Mouse (Mus musculus) bone marrow, adult 2 months (tissue): ENCODE measurements around the gene Zdhhc14. TPM values are rescaled to one million over a fixed set of nuclear protein-coding genes. Genes with fewer than 3 reads are reported as not detected.

Experiments
- H3K27ac ChIP-seq: fragments of 200-500 bp; 2 replicates; pipeline ENCODE4 v1.5.1; 2012; ENCODE audit warnings: low read depth, mild to moderate bottlenecking, control low read depth, inconsistent platforms, low read length; ENCODE audit not compliant: control insufficient read depth, poor library complexity, insufficient read depth
- H3K4me1 ChIP-seq: fragments of 200-500 bp; 2 replicates; pipeline ENCODE4 v1.6.1; 2011; ENCODE audit warnings: low read length; ENCODE audit not compliant: control insufficient read depth, insufficient read depth
- H3K4me3 ChIP-seq: fragments of 200-500 bp; replicated peaks from 2 replicates; pipeline ENCODE3; 2011; ENCODE audit warnings: mild to moderate bottlenecking, low read depth, low read length, control low read depth; ENCODE audit not compliant: control insufficient read depth
- CTCF ChIP-seq: fragments of 200-500 bp; IDR thresholded peaks from 2 replicates; pipeline ENCODE4 v1.5.1; 2011; ENCODE audit warnings: low read length, control low read depth; ENCODE audit not compliant: control insufficient read depth, insufficient read depth
- POLR2A ChIP-seq: fragments of 200-500 bp; IDR thresholded peaks from 2 replicates; pipeline ENCODE4 v1.6.1; 2011; ENCODE audit warnings: low read depth, mild to moderate bottlenecking, control low read depth, low read length, borderline replicate concordance; ENCODE audit not compliant: control insufficient read depth
- WGBS: fragments of 180-500 bp; shearing (Covaris S2); methylation state at CpG from one replicate; pipeline ENCODE4 v1.1.7; 2018; 5-methylcytosine and 5-hydroxymethylcytosine counted together
- polyA plus RNA-seq: library from polyadenylated mRNA; stranded (reverse); fragments of >200 nt; gene quantifications from 2 replicates; pipeline ENCODE4 v1.2.4, GENCODE M21; 2011; ENCODE audit warnings: low replicate concordance; ENCODE audit not compliant: missing spikeins, insufficient read depth, insufficient read length

Gene Zdhhc14
- polyA plus RNA-seq, result 14.1 and 22.3 TPM in 2 replicates

- peak; percentile 94 for TF ChIP-seq POLR2A
- TF ChIP-seq CTCF, result no peak
- Histone ChIP-seq H3K27ac (peak within 1 kb of the TSS; percentile 97), H3K4me3 (peak within 1 kb of the TSS; percentile 93), H3K4me1 (no peaks in the 10 kb centered on the region; the same call in 1 of the 2 replicates)
- under 1% methylated on average over 70 of the region's 70 CpGs for WGBS
Observed at GRCm38 (mm10) chr17:5491801-5492745, at the start of gene Zdhhc14. Gene Zdhhc14 (plus strand): TSS chr17:5492557.

GRCm38 (mm10) chr17:5443260-5443659, 49.1 kb upstream of the Zdhhc14 start:
- H3K4me1 ChIP-seq, result no peaks in the 10 kb centered on the region
- no peak overlapping the region for H3K27ac ChIP-seq
- 72% methylated on average over 3 of the region's 3 CpGs for WGBS
- H3K4me3 ChIP-seq, result no peak overlapping the region
- TF ChIP-seq POLR2A (no peak), CTCF (no peak)

GRCm38 (mm10) chr17:5443751-5444150, 48.6 kb upstream of the Zdhhc14 start:
- no peak overlapping the region for H3K4me3 ChIP-seq
- H3K4me1 ChIP-seq, result no peaks in the 10 kb centered on the region
- H3K27ac ChIP-seq, result no peak overlapping the region
- TF ChIP-seq POLR2A (no peak), CTCF (no peak)
- 63% methylated on average over 5 of the region's 5 CpGs for WGBS

- Histone ChIP-seq H3K27ac (no peak overlapping the region), H3K4me3 (no peak overlapping the region), H3K4me1 (no peaks in the 10 kb centered on the region)
- WGBS, result 74% methylated on average over 4 of the region's 4 CpGs
- no peak for TF ChIP-seq CTCF
- TF ChIP-seq POLR2A, result no peak
Observed at GRCm38 (mm10) chr17:5453657-5454056, 38.7 kb upstream of the Zdhhc14 start.

GRCm38 (mm10) chr17:5463912-5464311, 28.4 kb upstream of the Zdhhc14 start:
- 89% methylated on average over 2 of the region's 2 CpGs for WGBS
- no peak overlapping the region for H3K27ac ChIP-seq
- no peaks in the 10 kb centered on the region for H3K4me1 ChIP-seq
- TF ChIP-seq POLR2A, result no peak
- H3K4me3 ChIP-seq, result no peak overlapping the region

- WGBS, result 73% methylated on average over 8 of the region's 8 CpGs
- Histone ChIP-seq H3K4me1 (no peaks in the 10 kb centered on the region), H3K4me3 (no peak overlapping the region), H3K27ac (no peak overlapping the region)
- TF ChIP-seq CTCF, result no peak
- no peak for TF ChIP-seq POLR2A
Observed at GRCm38 (mm10) chr17:5466736-5467135, 25.6 kb upstream of the Zdhhc14 start.

GRCm38 (mm10) chr17:5467177-5467576, 25.2 kb upstream of the Zdhhc14 start:
- no peak overlapping the region for H3K4me3 ChIP-seq
- WGBS, result 47% methylated on average over 4 of the region's 4 CpGs
- no peak for TF ChIP-seq POLR2A
- no peak for TF ChIP-seq CTCF
- no peak overlapping the region for H3K27ac ChIP-seq
- H3K4me1 ChIP-seq, result no peaks in the 10 kb centered on the region

GRCm38 (mm10) chr17:5472268-5472667, 20.1 kb upstream of the Zdhhc14 start:
- TF ChIP-seq CTCF, result no peak
- no peak for TF ChIP-seq POLR2A
- no peaks in the 10 kb centered on the region for H3K4me1 ChIP-seq
- no peak overlapping the region for H3K27ac ChIP-seq
- no peak overlapping the region for H3K4me3 ChIP-seq
- WGBS, result 37% methylated on average over 3 of the region's 3 CpGs
